Mouse (Mus musculus) E14TG2a.4 (cell line): ENCODE data around the gene Gm11985.

Experiments used
- H3K27me3 ChIP-seq: 2 replicates; pipeline ENCODE4 v1.6.1; 2014; ENCODE audit warnings: low read length, control low read depth; ENCODE audit not compliant: insufficient read depth
- H3K36me3 ChIP-seq: 2 replicates; pipeline ENCODE4 v1.6.1; 2014; ENCODE audit warnings: low read length, control low read depth; ENCODE audit not compliant: insufficient read depth
- H3K4me1 ChIP-seq: replicated peaks from 2 replicates; pipeline ENCODE4 v1.6.1; 2014; ENCODE audit warnings: low read depth, low read length, control low read depth
- H3K4me3 ChIP-seq: replicated peaks from 2 replicates; pipeline ENCODE4 v1.5.1; 2014; ENCODE audit warnings: mild to moderate bottlenecking, low read length
- H3K9me3 ChIP-seq: 2 replicates; pipeline ENCODE4 v1.6.1; 2014; ENCODE audit warnings: low read length, control low read depth
- CTCF ChIP-seq: conservative IDR thresholded peaks from 2 replicates; pipeline ENCODE4 v1.5.1; 2014; ENCODE audit warnings: low read length
- NANOG ChIP-seq: IDR thresholded peaks from 2 replicates; pipeline ENCODE4 v1.6.1; 2014; ENCODE audit warnings: borderline replicate concordance, low read length, mixed read lengths
- POU5F1 ChIP-seq: IDR thresholded peaks from 2 replicates; pipeline ENCODE4 v1.6.1; 2014; ENCODE audit warnings: low read length, borderline replicate concordance

The Gm11985 gene

DNA sequence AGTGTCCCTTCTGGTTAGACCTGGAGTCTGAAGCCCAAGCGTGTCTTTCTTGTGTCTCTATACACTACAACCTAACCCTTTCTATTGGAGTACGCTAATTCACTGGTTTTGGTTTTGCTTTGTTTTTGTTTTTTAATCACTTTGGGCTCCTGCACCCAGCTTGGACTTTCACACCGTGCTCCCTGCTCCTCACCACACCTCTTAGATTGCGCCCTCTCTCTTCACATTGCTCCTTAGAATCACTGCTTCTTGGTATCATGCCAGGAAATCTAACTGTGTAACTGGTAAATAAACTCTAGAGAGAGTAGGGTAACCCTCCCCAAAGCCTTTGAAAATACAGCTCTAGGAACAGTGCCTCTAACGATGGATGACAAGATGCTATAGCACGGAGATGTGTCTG is 30.2 kb downstream of the Gm11985 start:
- Histone ChIP-seq H3K36me3 (no peaks in the 10 kb centered on the region), H3K9me3 (no peaks in the 10 kb centered on the region), H3K27me3 (no peaks in the 10 kb centered on the region), H3K4me1 (peaks cover 7% of the 10 kb centered on the region), H3K4me3 (no peak overlapping the region)
- no peak for TF ChIP-seq CTCF
- TF ChIP-seq NANOG, result no peak
- TF ChIP-seq POU5F1, result no peak

GRCm38 (mm10) chr11:7156427-7156826 is 31.9 kb downstream of the Gm11985 start:
- Histone ChIP-seq H3K4me1 (peaks cover 6% of the 10 kb centered on the region), H3K36me3 (0 out of 2 replicates have a peak, but pooled peaks cover 2% of the 10 kb centered on the region), H3K9me3 (no peaks in the 10 kb centered on the region), H3K27me3 (no peaks in the 10 kb centered on the region), H3K4me3 (no peak overlapping the region)
- TF ChIP-seq NANOG, result no peak
- TF ChIP-seq CTCF, result no peak
- TF ChIP-seq POU5F1, result no peak

DNA sequence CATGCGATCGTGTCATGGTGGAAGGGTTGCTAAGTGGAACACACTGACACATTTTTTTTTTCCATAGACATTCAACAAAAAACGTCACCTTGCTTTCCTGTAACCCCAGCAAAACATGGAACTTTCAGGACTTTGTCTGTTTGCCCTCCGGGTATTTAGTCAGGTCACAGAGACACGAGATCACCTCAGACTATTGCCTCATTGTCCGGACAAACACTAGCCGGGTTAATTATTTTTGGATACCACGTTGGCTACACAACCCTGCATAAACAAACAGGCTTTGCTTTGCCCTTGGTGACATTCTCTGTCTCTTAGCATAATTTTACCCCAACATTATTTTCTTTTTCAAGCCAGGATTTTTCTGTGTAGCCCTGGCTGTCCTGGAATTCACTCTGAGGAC is 35.3 kb downstream of the Gm11985 start:
- TF ChIP-seq POU5F1 (no peak), CTCF (no peak), NANOG (no peak)
- Histone ChIP-seq H3K9me3 (no peaks in the 10 kb centered on the region), H3K4me1 (no peaks in the 10 kb centered on the region), H3K36me3 (peaks cover 8% of the 10 kb centered on the region), H3K4me3 (no peak overlapping the region), H3K27me3 (no peaks in the 10 kb centered on the region)

GRCm38 (mm10) chr11:7152371-7152770 is 36.0 kb downstream of the Gm11985 start:
- H3K4me3 ChIP-seq, result no peak overlapping the region
- no peak for TF ChIP-seq NANOG
- peaks cover 8% of the 10 kb centered on the region for H3K36me3 ChIP-seq
- H3K4me1 ChIP-seq, result no peaks in the 10 kb centered on the region
- H3K27me3 ChIP-seq, result no peaks in the 10 kb centered on the region
- no peaks in the 10 kb centered on the region for H3K9me3 ChIP-seq

DNA sequence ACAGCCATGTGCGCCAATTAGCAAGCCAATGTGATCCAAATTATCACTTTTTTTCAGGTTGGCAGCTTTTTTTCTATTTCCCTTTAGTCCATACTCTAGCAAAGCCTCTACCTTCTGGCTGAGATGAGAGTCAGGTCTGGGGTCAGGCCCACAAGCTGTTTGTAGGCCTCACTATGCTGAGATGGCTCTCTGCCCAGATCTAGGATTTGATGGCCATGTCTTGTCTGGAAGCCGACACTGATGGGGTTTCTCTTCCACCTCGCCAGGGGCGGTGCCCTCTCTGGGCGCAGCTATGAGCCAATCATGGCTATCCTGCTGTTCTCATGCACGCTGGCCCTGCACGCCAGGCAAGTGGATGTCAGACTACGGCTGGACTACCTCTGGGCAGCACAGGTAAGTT is 37.9 kb downstream of the Gm11985 start:
- H3K36me3 ChIP-seq, result peaks cover 11% of the 10 kb centered on the region
- no peaks in the 10 kb centered on the region for H3K27me3 ChIP-seq
- no peaks in the 10 kb centered on the region for H3K9me3 ChIP-seq
- TF ChIP-seq CTCF (no peak), NANOG (no peak), POU5F1 (no peak)
- no peak overlapping the region for H3K4me3 ChIP-seq
- H3K4me1 ChIP-seq, result no peaks in the 10 kb centered on the region

- Histone ChIP-seq H3K36me3 (peaks cover 11% of the 10 kb centered on the region), H3K27me3 (no peaks in the 10 kb centered on the region), H3K4me1 (0 out of 2 replicates have a peak, but pooled peaks cover 3% of the 10 kb centered on the region), H3K9me3 (no peaks in the 10 kb centered on the region), H3K4me3 (no peak overlapping the region)
- TF ChIP-seq POU5F1 (no peak), CTCF (no peak), NANOG (no peak)
Measured at GRCm38 (mm10) chr11:7149471-7149870, 38.9 kb downstream of the Gm11985 start.

- no peaks in the 10 kb centered on the region for H3K27me3 ChIP-seq
- TF ChIP-seq NANOG (no peak), POU5F1 (no peak), CTCF (no peak)
- H3K4me3 ChIP-seq, result no peak overlapping the region
- H3K9me3 ChIP-seq, result no peaks in the 10 kb centered on the region
- 0 out of 2 replicates have a peak, but pooled peaks cover 4% of the 10 kb centered on the region for H3K4me1 ChIP-seq
- H3K36me3 ChIP-seq, result peaks cover 11% of the 10 kb centered on the region
Measured at GRCm38 (mm10) chr11:7147945-7148344, 40.4 kb downstream of the Gm11985 start.

GRCm38 (mm10) chr11:7147536-7147935 is 40.8 kb downstream of the Gm11985 start:
- 0 out of 2 replicates have a peak, but pooled peaks cover 4% of the 10 kb centered on the region for H3K4me1 ChIP-seq
- no peak for TF ChIP-seq POU5F1
- no peak for TF ChIP-seq CTCF
- TF ChIP-seq NANOG, result no peak
- no peaks in the 10 kb centered on the region for H3K27me3 ChIP-seq
- H3K36me3 ChIP-seq, result peaks cover 11% of the 10 kb centered on the region
- H3K9me3 ChIP-seq, result no peaks in the 10 kb centered on the region
- no peak overlapping the region for H3K4me3 ChIP-seq

- no peak overlapping the region for H3K4me3 ChIP-seq
- no peaks in the 10 kb centered on the region for H3K9me3 ChIP-seq
- H3K27me3 ChIP-seq, result no peaks in the 10 kb centered on the region
- peaks cover 4% of the 10 kb centered on the region; the same call in 1 of the 2 replicates for H3K4me1 ChIP-seq
- TF ChIP-seq NANOG (no peak), POU5F1 (no peak), CTCF (no peak)
- H3K36me3 ChIP-seq, result 0 out of 2 replicates have a peak, but pooled peaks cover 3% of the 10 kb centered on the region
Measured at GRCm38 (mm10) chr11:7145221-7145620, 43.1 kb downstream of the Gm11985 start.

- Histone ChIP-seq H3K9me3 (no peaks in the 10 kb centered on the region), H3K36me3 (0 out of 2 replicates have a peak, but pooled peaks cover 3% of the 10 kb centered on the region), H3K4me1 (peaks cover 4% of the 10 kb centered on the region; the same call in 1 of the 2 replicates), H3K27me3 (no peaks in the 10 kb centered on the region), H3K4me3 (no peak overlapping the region)
- TF ChIP-seq CTCF, result peak; percentile 81
- TF ChIP-seq POU5F1, result no peak
- no peak for TF ChIP-seq NANOG
Measured at GRCm38 (mm10) chr11:7144369-7144768, 44.0 kb downstream of the Gm11985 start.
